Mouse (Mus musculus): ENCODE results near the gene Hexim1. TPM values are rescaled to one million over a fixed set of nuclear protein-coding genes. Genes with fewer than 3 reads are reported as not detected.
A peak's percentile ranks its signal among the peaks of the same experiment; 100 is the strongest.

Hexim1 gene
- polyA plus RNA-seq, 1 experiment: 26.4 TPM

- Histone ChIP-seq H3K4me3 (ENCODE audit: insufficient read depth, low read depth, low read length) (peak overlapping the region; percentile 74), H3K4me1 (ENCODE audit: control insufficient read depth, insufficient read depth, low read length) (peaks cover 15% of the 10 kb centered on the region; the same call in 1 of the 2 replicates), H3K27me3 (replicated peaks; ENCODE audit: control insufficient read depth, insufficient read depth, low read length) (no peaks in the 10 kb centered on the region), H3K27ac (ENCODE audit: insufficient read depth, low read depth, low read length) (peak overlapping the region; percentile 59), H3K36me3 (ENCODE audit: control insufficient read depth, insufficient read depth, low read length) (no peaks in the 10 kb centered on the region)
- no peak for TF ChIP-seq CTCF (conservative IDR thresholded peaks at IDR 0.05; ENCODE audit: insufficient read depth, insufficient read length, low read depth, low read length)
- TF ChIP-seq POLR2A (IDR thresholded peaks at IDR 0.05; ENCODE audit: low read depth, low read length): no peak
- DNase-seq: peak; percentile 48
- under 1% methylated on average over 38 of the region's 38 CpGs for WGBS
These were observed 1.6 kb downstream of the Hexim1 start for GRCm38 (mm10) chr11:103117591-103118009.

- Histone ChIP-seq H3K27me3 (replicated peaks; ENCODE audit: control insufficient read depth, insufficient read depth, low read length) (no peaks in the 10 kb centered on the region), H3K4me1 (ENCODE audit: control insufficient read depth, insufficient read depth, low read length) (peaks cover 9% of the 10 kb centered on the region; the same call in 1 of the 2 replicates), H3K36me3 (ENCODE audit: control insufficient read depth, insufficient read depth, low read length) (no peaks in the 10 kb centered on the region), H3K27ac (ENCODE audit: insufficient read depth, low read depth, low read length) (no peak overlapping the region), H3K4me3 (ENCODE audit: insufficient read depth, low read depth, low read length) (no peak overlapping the region)
- WGBS: 71% methylated on average over 2 of the region's 2 CpGs
- DNase-seq: no peak
- TF ChIP-seq CTCF (conservative IDR thresholded peaks at IDR 0.05; ENCODE audit: insufficient read depth, insufficient read length, low read depth, low read length): no peak
- TF ChIP-seq POLR2A (IDR thresholded peaks at IDR 0.05; ENCODE audit: low read depth, low read length): no peak
These were observed 2.8 kb downstream of the Hexim1 start for GRCm38 (mm10) chr11:103118866-103119265.

GRCm38 (mm10) chr11:103119609-103120008 is 3.6 kb downstream of the Hexim1 start:
- Histone ChIP-seq H3K36me3 (ENCODE audit: control insufficient read depth, insufficient read depth, low read length) (no peaks in the 10 kb centered on the region), H3K27me3 (replicated peaks; ENCODE audit: control insufficient read depth, insufficient read depth, low read length) (no peaks in the 10 kb centered on the region), H3K27ac (ENCODE audit: insufficient read depth, low read depth, low read length) (no peak overlapping the region), H3K4me1 (ENCODE audit: control insufficient read depth, insufficient read depth, low read length) (peaks cover 6% of the 10 kb centered on the region; the same call in 1 of the 2 replicates), H3K4me3 (ENCODE audit: insufficient read depth, low read depth, low read length) (no peak overlapping the region)
- 40% methylated on average over 5 of the region's 5 CpGs for WGBS
- DNase-seq: no peak
- TF ChIP-seq CTCF (conservative IDR thresholded peaks at IDR 0.05; ENCODE audit: insufficient read depth, insufficient read length, low read depth, low read length) (peak; percentile 24; the same call in 1 of the 2 replicates), POLR2A (IDR thresholded peaks at IDR 0.05; ENCODE audit: low read depth, low read length) (no peak)

GRCm38 (mm10) chr11:103120315-103120714 is 4.3 kb downstream of the Hexim1 start:
- no peak overlapping the region for H3K4me3 ChIP-seq (ENCODE audit: insufficient read depth, low read depth, low read length)
- no peak for TF ChIP-seq POLR2A (IDR thresholded peaks at IDR 0.05; ENCODE audit: low read depth, low read length)
- TF ChIP-seq CTCF (conservative IDR thresholded peaks at IDR 0.05; ENCODE audit: insufficient read depth, insufficient read length, low read depth, low read length): no peak
- no peak for DNase-seq
- no peaks in the 10 kb centered on the region for H3K27me3 ChIP-seq (replicated peaks; ENCODE audit: control insufficient read depth, insufficient read depth, low read length)
- WGBS: 55% methylated on average over 5 of the region's 5 CpGs
- H3K27ac ChIP-seq (ENCODE audit: insufficient read depth, low read depth, low read length): no peak overlapping the region
- peaks cover 3% of the 10 kb centered on the region; the same call in 1 of the 2 replicates for H3K4me1 ChIP-seq (ENCODE audit: control insufficient read depth, insufficient read depth, low read length)
- H3K36me3 ChIP-seq (ENCODE audit: control insufficient read depth, insufficient read depth, low read length): no peaks in the 10 kb centered on the region

- Histone ChIP-seq H3K4me1 (ENCODE audit: control insufficient read depth, insufficient read depth, low read length) (peaks cover 12% of the 10 kb centered on the region), H3K36me3 (ENCODE audit: control insufficient read depth, insufficient read depth, low read length) (no peaks in the 10 kb centered on the region), H3K4me3 (ENCODE audit: insufficient read depth, low read depth, low read length) (peak within 1 kb of the TSS; percentile 96), H3K27me3 (replicated peaks; ENCODE audit: control insufficient read depth, insufficient read depth, low read length) (no peaks in the 10 kb centered on the region), H3K27ac (ENCODE audit: insufficient read depth, low read depth, low read length) (peak within 1 kb of the TSS; percentile 97)
- DNase-seq: peak; percentile 68
- under 1% methylated on average over 39 of the region's 39 CpGs for WGBS
- TF ChIP-seq POLR2A (IDR thresholded peaks at IDR 0.05; ENCODE audit: low read depth, low read length) (peak; percentile 11), CTCF (conservative IDR thresholded peaks at IDR 0.05; ENCODE audit: insufficient read depth, insufficient read length, low read depth, low read length) (no peak)
These were observed 15.9 kb downstream of the Hexim1 start, which contains the start of gene Hexim2 for GRCm38 (mm10) chr11:103131701-103132575. Gene Hexim2, plus strand, starts transcription at chr11:103132429.

- Histone ChIP-seq H3K4me3 (ENCODE audit: insufficient read depth, low read depth, low read length) (peak overlapping the region; percentile 96), H3K36me3 (ENCODE audit: control insufficient read depth, insufficient read depth, low read length) (no peaks in the 10 kb centered on the region), H3K27ac (ENCODE audit: insufficient read depth, low read depth, low read length) (peak overlapping the region; percentile 97), H3K27me3 (replicated peaks; ENCODE audit: control insufficient read depth, insufficient read depth, low read length) (no peaks in the 10 kb centered on the region), H3K4me1 (ENCODE audit: control insufficient read depth, insufficient read depth, low read length) (peaks cover 12% of the 10 kb centered on the region)
- under 1% methylated on average over 56 of the region's 58 CpGs for WGBS
- DNase-seq: peak; percentile 100
- TF ChIP-seq POLR2A (IDR thresholded peaks at IDR 0.05; ENCODE audit: low read depth, low read length) (peak; percentile 36), CTCF (conservative IDR thresholded peaks at IDR 0.05; ENCODE audit: insufficient read depth, insufficient read length, low read depth, low read length) (no peak)
These were observed 16.8 kb downstream of the Hexim1 start for GRCm38 (mm10) chr11:103132576-103133455.
